Mouse (Mus musculus) macrophage (primary cell): Measurements from ENCODE around the gene Gsdma2. TPM values are rescaled to one million over a fixed set of nuclear protein-coding genes. Genes with fewer than 3 reads are reported as not detected.

Source experiments
- H3K27ac ChIP-seq: fragments of 350-480 bp; formaldehyde crosslinking; 2 replicates; pipeline ENCODE4 v1.9.0; 2021
- H3K36me3 ChIP-seq: fragments of 350-480 bp; formaldehyde crosslinking; 2 replicates; pipeline ENCODE4 v1.9.0; 2021; ENCODE audit errors: inconsistent target
- H3K4me3 ChIP-seq: fragments of 350-480 bp; formaldehyde crosslinking; 2 replicates; pipeline ENCODE4 v1.9.0; 2021; ENCODE audit errors: inconsistent target
- H3K79me2 ChIP-seq: fragments of 350-480 bp; formaldehyde crosslinking; 2 replicates; pipeline ENCODE4 v1.9.0; 2021; ENCODE audit errors: inconsistent target
- WGBS: methylation state at CpG from one replicate; pipeline ENCODE4 v1.1.7; 2026; ENCODE audit warnings: inconsistent platforms; ENCODE audit not compliant: missing documents; 5-methylcytosine and 5-hydroxymethylcytosine counted together
- polyA plus RNA-seq: library from polyadenylated mRNA; stranded (reverse); fragments of 250-400 nt; gene quantifications from 3 replicates; pipeline ENCODE4 v1.2.4, GENCODE M21; 2018; ENCODE audit warnings: inconsistent platforms

Gene Gsdma2
- polyA plus RNA-seq, 1 experiment from 2014 or later: not detected

DNA sequence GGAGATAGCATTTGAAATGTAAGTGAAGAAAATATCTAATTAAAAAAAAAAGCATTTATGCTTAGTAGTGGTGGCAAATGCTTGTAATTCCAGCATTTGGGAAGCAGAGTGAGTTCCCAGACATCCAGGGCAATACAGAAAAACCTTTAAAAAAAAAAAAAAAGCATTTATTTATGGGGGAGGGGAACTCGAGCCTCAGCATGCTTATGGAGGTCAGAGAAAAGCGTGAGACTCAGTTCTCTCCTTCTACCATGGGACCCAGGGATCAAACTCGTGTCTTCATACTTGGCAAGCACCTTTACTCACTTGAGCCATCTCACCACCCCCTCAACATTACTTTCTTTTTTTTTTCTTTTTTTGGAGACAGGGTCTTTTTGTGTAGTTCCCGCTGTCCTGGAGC, 34.6 kb downstream of the Gsdma2 start:
- no peak overlapping the region for H3K27ac ChIP-seq
- H3K4me3 ChIP-seq: no peak overlapping the region
- H3K79me2 ChIP-seq: peaks cover 31% of the 10 kb centered on the region
- 79% methylated on average over 4 of the region's 4 CpGs for WGBS
- H3K36me3 ChIP-seq: peaks cover 9% of the 10 kb centered on the region

- Histone ChIP-seq H3K36me3 (peaks cover 18% of the 10 kb centered on the region), H3K79me2 (peaks cover 31% of the 10 kb centered on the region), H3K4me3 (peak within 1 kb of the TSS; percentile 97), H3K27ac (peak within 1 kb of the TSS; percentile 44)
- 4% methylated on average over 44 of the region's 45 CpGs for WGBS
Measured at GRCm38 (mm10) chr11:98681786-98682745, 35.5 kb downstream of the Gsdma2 start, which contains the start of gene Psmd3. Gene Psmd3 (plus strand): TSS chr11:98682554.

GRCm38 (mm10) chr11:98682811-98683210, 36.3 kb downstream of the Gsdma2 start:
- H3K27ac ChIP-seq: peak overlapping the region; percentile 39
- 1% methylated on average over 23 of the region's 23 CpGs for WGBS
- H3K79me2 ChIP-seq: peaks cover 31% of the 10 kb centered on the region
- peaks cover 25% of the 10 kb centered on the region for H3K36me3 ChIP-seq
- H3K4me3 ChIP-seq: peak overlapping the region; percentile 97

GRCm38 (mm10) chr11:98685642-98686041, 39.1 kb downstream of the Gsdma2 start:
- no peak overlapping the region for H3K4me3 ChIP-seq
- WGBS: 95% methylated on average over 9 of the region's 9 CpGs
- no peak overlapping the region for H3K27ac ChIP-seq
- H3K79me2 ChIP-seq: peaks cover 31% of the 10 kb centered on the region
- peaks cover 49% of the 10 kb centered on the region for H3K36me3 ChIP-seq

DNA sequence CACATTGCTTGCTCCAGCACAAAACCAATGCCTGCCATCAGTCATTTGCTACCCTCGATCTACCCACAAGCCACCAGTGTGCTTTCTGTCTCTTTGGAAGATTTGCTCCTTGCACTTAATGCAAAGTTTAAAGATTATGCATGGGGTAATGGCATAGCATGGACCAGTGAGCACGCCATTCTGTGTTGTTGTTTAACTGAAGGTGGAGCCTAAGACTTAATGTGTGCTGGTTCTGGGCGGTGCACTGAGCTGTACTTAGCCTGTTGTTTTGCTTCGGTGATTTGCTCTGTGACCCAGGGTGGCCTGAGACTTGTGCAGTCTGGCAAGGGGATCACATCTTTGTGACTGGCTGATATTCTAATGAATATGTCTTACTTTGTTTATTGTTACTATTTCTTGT, 40.4 kb downstream of the Gsdma2 start:
- peaks cover 63% of the 10 kb centered on the region for H3K36me3 ChIP-seq
- H3K79me2 ChIP-seq: peaks cover 31% of the 10 kb centered on the region
- WGBS: 96% methylated on average over 4 of the region's 4 CpGs
- no peak overlapping the region for H3K27ac ChIP-seq
- no peak overlapping the region for H3K4me3 ChIP-seq

- no peak overlapping the region for H3K4me3 ChIP-seq
- H3K36me3 ChIP-seq: peaks cover 72% of the 10 kb centered on the region
- whole genome bisulfite sequencing: 92% methylated on average over 8 of the region's 8 CpGs
- no peak overlapping the region for H3K27ac ChIP-seq
- peaks cover 27% of the 10 kb centered on the region for H3K79me2 ChIP-seq
Measured at GRCm38 (mm10) chr11:98688009-98688408, 41.5 kb downstream of the Gsdma2 start.

GRCm38 (mm10) chr11:98693201-98693600, 46.6 kb downstream of the Gsdma2 start:
- H3K4me3 ChIP-seq: no peak overlapping the region
- H3K36me3 ChIP-seq: peaks cover 70% of the 10 kb centered on the region
- WGBS: 81% methylated on average over 13 of the region's 13 CpGs
- H3K79me2 ChIP-seq: no peaks in the 10 kb centered on the region
- H3K27ac ChIP-seq: no peak overlapping the region

DNA sequence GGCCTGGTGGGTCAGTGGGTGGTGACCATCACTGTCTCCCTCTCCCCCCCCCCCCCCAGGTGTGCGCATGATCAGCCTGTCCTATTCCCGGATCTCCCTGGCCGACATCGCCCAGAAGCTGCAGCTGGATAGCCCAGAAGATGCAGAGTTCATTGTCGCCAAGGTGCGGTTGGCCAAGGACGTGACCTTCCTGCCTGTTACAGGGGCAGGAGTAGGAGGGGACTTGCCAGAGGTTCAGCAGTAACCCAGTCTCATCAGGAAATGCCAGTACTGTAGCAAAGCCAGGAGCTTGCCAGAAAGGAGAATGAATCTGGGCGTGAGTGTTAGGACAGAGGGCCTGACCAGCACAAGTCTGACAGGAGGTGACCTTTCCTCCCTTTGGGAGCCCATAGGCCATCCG, 47.2 kb downstream of the Gsdma2 start:
- Histone ChIP-seq H3K36me3 (peaks cover 66% of the 10 kb centered on the region), H3K27ac (no peak overlapping the region), H3K79me2 (no peaks in the 10 kb centered on the region), H3K4me3 (no peak overlapping the region)
- 87% methylated on average over 9 of the region's 9 CpGs for WGBS

DNA sequence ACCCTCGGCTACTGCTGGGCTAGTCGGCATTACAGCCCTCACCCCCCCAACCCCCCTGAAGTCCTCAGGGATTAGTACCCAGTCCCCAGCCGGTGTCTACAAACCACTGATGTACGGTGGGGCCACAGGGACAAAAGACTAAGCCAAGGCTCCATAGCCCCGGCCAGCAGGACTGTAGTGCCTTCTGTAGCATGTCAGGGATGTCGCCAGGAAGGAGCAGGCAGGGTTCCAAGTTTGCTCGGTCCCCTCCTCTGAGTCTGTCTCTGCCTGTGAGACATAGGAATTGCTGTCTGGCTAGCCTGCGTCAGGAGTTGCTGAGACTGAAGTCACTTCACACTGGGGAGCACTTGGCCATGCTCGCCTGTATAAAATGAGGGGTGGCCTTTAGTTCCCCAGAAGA, 47.7 kb downstream of the Gsdma2 start:
- no peak overlapping the region for H3K4me3 ChIP-seq
- no peaks in the 10 kb centered on the region for H3K79me2 ChIP-seq
- peaks cover 64% of the 10 kb centered on the region for H3K36me3 ChIP-seq
- no peak overlapping the region for H3K27ac ChIP-seq
- 92% methylated on average over 9 of the region's 9 CpGs for WGBS

- WGBS: 93% methylated on average over 14 of the region's 14 CpGs
- Histone ChIP-seq H3K36me3 (peaks cover 53% of the 10 kb centered on the region), H3K4me3 (no peak overlapping the region), H3K27ac (no peak overlapping the region), H3K79me2 (no peaks in the 10 kb centered on the region)
Measured at GRCm38 (mm10) chr11:98695408-98695807, 48.8 kb downstream of the Gsdma2 start.

GRCm38 (mm10) chr11:98696454-98697216, 50.1 kb downstream of the Gsdma2 start:
- WGBS: 85% methylated on average over 13 of the region's 14 CpGs
- H3K4me3 ChIP-seq: no peak overlapping the region
- peaks cover 40% of the 10 kb centered on the region for H3K36me3 ChIP-seq
- no peaks in the 10 kb centered on the region for H3K79me2 ChIP-seq
- H3K27ac ChIP-seq: no peak overlapping the region

- 90% methylated on average over 12 of the region's 12 CpGs for WGBS
- Histone ChIP-seq H3K27ac (no peak overlapping the region), H3K79me2 (no peaks in the 10 kb centered on the region), H3K36me3 (peaks cover 34% of the 10 kb centered on the region), H3K4me3 (no peak overlapping the region)
Measured at GRCm38 (mm10) chr11:98697225-98697624, 50.7 kb downstream of the Gsdma2 start.

- peaks cover 17% of the 10 kb centered on the region; the same call in 1 of the 2 replicates for H3K36me3 ChIP-seq
- H3K4me3 ChIP-seq: no peak overlapping the region
- 90% methylated on average over 16 of the region's 16 CpGs for WGBS
- no peak overlapping the region for H3K27ac ChIP-seq
- H3K79me2 ChIP-seq: no peaks in the 10 kb centered on the region
Measured at GRCm38 (mm10) chr11:98698849-98699640, 52.5 kb downstream of the Gsdma2 start.

DNA sequence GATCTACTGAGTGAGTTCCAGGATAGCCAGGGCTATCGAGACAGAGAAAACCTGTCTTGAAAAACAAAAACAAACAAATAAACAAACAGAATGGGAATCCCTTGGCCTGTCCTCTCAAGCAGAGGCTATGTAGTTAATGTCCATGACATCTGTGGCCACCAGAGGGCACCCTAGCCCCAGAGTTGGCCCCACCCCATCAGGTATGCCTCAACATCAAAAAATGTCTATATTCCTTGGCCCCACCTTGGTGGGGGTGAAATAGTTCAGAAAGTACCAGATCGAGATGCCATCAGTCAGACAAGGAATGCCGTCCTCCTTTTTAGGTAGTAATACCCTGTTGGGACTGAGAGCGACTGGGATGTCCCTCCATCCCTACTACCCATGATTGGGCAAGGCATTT, 53.4 kb downstream of the Gsdma2 start:
- H3K4me3 ChIP-seq: no peak overlapping the region
- peaks cover 14% of the 10 kb centered on the region; the same call in 1 of the 2 replicates for H3K36me3 ChIP-seq
- H3K27ac ChIP-seq: no peak overlapping the region
- no peaks in the 10 kb centered on the region for H3K79me2 ChIP-seq
- 30% methylated on average over 4 of the region's 4 CpGs for WGBS
